Mouse (Mus musculus) inflammation-experienced regulatory T-cells, adult 6 months (primary cell): ENCODE data around the gene Taldo1. TPM values are rescaled to one million over a fixed set of nuclear protein-coding genes. Genes with fewer than 3 reads are reported as not detected.
A peak's percentile ranks its signal among the peaks of the same experiment; 100 is the strongest.

ENCODE experiments used
- ATAC-seq: one replicate; pipeline ENCODE4 v1.8.0; 2017
- polyA plus RNA-seq, 3 experiments: library from polyadenylated mRNA; unstranded; fragments of 100-300 nt; shearing (Covaris generic); gene quantifications; one replicate each; pipeline ENCODE4 v1.2.1; 2017

Gene Taldo1
- 100 to 1,000 TPM; 271 to 329 (median 303) TPM for polyA plus RNA-seq

DNA sequence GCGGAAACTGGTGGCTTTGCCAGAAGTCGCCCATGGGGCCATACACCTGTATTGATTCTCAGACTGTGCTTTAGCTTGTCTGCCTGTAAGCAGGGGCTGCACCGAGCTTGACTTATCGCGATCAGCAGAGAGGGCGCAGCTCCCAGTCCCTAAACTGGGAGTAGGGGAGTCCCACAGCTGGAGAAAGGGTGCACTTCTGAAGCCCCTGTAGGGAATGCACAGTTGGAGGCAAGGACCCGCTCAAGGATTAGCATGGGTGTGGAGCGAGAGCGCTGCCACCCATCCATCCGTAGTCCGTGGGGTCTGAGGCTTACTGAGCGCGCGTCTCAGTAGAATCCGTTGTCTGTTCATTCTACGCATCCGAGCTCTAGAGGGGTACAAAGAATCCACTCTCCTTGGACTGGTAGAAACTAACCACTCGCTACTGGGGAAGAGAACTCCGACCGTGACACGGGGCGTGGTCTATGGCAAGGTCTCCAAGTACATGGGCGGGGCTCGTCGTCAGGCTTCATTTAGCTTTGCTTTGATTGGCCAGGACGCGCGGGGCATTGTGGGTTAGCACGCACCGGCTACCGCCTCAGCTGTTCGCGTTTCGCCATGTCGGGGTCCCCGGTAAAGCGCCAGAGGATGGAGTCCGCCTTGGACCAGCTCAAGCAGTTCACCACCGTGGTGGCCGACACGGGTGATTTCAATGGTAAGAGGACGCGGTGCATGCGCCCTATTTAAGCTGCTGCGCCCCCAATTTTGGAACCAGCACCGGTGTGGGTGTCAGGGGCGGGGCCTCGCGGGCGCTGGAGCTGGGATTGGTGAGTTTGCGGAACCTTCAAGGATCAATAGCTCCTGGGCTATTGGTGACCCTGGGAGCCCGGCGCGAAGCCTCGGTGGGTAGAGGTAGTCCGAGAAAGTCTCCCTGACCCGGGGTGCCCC is at the start of gene Taldo1:
TSS of gene Taldo1 (plus strand) at position 575 of the 927 bp plus-strand sequence.
- peak; percentile 95 for ATAC-seq

DNA sequence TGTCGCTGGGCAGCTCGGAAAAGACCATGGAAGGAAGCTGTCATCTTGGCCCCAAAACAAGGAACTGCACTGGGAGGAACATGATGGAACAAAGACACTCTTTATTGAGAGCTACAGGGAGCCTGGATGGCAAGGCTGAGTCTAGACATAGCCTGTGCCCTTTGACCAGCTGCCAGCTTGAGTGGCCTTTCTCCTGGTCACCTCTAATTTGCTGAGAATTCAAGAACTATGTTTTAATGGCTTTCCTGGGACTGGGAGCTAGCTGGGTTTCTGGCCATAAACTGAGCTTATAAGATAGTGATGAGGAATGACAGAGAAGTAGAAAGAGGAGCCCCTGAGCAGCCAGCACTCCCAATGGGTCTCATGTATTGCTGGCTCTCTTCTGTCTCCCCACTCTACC is 48.8 kb upstream of the Taldo1 start:
- no peak for ATAC-seq

DNA sequence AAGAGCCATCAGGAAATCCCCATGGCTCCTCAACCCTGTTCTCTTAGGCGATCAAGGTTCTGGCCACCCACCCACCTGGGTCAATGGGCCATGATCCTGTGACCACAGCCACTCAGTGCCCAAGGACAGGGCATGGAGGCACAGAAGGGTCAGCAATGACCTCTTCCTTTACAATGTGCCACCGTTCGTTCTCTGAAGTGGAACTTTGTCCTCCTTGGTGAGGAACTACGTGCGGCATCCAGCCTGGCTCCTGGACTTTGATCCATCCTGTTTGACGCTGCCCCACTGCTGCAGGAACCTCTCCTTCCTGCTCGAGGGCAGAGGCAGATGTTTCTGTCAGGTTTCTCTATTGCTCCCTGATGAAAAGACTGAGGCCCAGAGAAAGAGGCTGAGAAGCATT is 48.3 kb upstream of the Taldo1 start:
- no peak for ATAC-seq

DNA sequence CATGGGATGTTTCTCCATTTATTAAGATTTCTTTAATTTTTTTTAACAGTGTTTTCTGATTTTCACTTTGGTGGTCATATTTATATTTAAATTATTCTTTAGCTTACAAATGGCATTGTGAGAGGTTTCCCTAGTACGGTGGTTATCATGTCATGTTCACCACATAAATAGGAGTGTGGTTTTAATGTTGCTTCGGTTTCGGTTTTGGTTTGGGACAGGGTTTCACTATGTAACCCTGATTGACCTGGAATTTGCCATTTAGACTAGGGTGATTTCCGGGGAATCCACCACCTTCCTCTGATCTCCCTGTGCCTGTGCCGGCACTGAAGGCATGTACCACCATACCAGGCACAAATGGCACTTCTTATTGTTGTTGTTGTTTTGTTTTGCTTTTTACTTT is 47.2 kb upstream of the Taldo1 start:
- peak; percentile 92 for ATAC-seq

DNA sequence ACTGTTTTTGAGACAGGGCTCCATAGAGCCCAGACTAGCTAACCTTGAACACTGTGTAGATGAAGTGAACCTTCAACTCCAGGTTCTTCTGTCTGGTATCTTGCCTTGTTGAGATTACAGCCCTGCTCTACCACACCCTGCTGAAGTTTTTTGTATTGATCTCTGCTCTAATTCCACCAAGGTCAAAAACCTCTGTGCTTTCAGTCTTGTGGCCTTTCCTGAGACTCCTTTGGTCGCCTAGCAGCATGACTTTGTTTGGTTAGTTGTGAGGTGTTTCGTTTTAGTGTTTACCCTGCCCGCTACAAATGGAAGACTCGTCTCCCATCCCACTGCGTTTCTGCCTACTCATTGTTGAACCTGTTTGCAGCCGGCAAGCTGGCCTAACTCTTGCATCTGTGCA is 40.9 kb upstream of the Taldo1 start:
- no peak for ATAC-seq

DNA sequence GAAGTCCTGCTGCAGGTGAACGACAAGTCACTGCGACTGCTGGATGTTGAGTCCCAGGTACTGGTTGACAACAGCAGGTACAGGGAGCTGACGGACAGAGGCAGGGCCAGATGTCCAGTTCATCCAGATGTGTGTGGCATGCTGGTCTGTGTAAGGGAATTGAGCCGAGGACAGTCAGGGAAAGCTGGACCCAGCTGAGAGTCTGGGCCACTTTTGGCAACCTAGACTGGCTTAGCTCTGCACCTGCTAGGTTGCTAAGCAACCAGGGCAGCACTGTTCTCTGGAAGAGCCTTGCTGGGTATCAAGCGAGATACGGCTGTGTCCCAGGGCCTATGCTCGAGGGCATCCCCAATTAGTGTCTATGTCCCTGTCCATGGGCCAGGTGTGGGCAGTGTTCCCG is 36.9 kb upstream of the Taldo1 start:
- no peak for ATAC-seq

DNA sequence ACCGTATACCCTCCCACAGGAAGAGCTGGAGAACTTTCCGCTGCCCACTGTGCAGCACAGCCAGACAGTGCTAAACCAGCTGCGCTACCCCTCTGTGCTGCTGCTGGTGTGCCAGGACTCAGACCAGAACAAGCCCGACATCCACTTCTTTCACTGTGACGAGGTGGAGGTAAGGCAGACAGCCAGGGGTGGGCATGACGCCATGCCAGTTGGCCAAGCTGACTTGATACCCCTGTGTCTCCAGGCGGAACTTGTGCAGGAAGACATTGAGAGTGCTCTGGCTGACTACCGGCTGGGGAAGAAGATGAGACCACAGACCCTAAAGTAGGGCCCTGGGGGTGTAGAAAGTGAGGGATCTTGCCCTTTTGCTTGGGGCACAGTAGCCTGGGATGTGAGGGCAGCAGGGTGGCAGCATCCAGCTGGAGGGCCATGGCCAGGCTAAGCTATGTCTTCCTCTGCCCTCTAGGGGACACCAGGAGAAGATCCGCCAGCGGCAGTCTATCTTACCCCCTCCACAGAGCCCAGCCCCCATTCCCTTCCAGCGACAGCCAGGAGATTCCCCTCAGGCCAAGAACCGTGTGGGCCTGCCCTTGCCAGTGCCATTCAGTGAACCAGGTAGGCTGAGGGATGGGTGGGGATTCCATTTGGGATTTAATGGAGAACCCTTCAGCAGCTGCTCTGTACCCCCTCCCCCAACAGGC is 36.2 kb upstream of the Taldo1 start:
- no peak for ATAC-seq

- ATAC-seq = no peak
These were observed 35.0 kb upstream of the Taldo1 start for GRCm38 (mm10) chr7:141356971-141357370.

DNA sequence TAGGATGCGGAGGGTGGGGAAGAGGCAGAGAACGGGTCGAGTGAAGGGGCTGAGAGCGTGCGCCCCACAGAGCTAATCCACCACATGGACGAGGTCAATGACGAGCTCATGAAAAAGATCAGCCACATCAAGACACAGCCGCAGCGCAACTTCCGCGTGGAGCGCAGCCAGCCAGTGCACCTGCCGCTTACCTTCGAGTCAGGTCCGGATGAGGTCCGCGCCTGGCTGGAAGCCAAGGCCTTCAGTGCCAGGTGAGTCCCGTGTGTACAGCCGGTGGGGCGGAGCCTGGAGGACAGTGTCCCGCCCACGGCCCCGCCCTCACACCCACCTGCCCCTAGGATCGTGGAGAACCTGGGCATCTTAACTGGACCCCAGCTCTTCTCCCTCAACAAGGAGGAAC is 30.5 kb upstream of the Taldo1 start:
- ATAC-seq = peak; percentile 28

DNA sequence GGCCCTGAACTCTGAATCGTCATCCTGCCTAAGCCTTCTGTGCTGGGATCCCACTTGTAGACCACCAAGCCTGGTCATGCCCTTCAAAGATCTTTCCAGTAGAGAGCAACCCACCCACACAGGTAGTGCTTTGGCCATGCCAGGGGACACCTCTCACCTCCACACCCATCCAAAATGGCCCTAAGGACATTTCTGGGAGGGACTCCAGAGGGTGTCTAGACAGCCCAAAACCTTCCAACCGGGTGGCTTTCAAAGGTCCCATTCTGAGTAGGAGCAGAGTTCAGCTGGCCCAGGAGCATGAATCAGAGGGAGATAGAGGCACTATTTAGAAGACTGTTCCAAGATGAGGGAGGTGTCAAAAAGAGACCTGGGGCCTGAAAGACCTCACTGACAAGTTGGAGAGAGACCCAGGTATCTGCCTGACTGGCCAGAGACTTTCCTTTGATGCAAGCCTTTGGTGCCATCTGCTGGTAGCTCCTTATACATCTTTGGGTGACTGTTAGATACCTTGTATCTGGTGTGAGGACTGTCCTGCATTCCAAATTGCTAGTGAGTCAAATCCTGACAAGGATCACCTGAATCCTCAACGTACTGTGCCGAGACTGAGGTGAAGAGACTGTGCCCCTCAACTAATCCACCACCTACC is 28.8 kb upstream of the Taldo1 start:
- ATAC-seq = peak; percentile 64

- ATAC-seq = no peak
These were observed 28.3 kb upstream of the Taldo1 start for GRCm38 (mm10) chr7:141363752-141364125.

GRCm38 (mm10) chr7:141364349-141365048 is 27.5 kb upstream of the Taldo1 start:
- no peak for ATAC-seq

DNA sequence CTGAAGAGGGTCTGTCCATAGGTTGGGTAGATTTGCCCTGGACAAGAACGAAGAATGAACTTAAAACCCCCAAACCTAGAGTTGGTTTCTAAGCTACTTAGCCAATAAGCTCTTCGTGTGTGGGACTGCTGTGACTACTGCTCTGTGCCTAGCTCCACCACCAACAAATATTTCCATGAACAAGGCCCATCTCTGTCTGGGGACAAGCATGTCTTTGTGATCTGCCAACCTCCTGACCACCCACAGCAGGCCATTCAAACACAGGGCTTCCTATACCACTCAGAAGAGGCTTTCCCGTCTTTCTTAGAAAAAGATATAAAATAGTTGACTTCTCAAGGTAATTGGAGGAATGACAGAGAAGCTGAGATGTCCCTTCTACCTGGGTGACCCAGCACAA is 27.0 kb upstream of the Taldo1 start:
- no peak for ATAC-seq

GRCm38 (mm10) chr7:141367358-141367757 is 24.6 kb upstream of the Taldo1 start:
- ATAC-seq = no peak

DNA sequence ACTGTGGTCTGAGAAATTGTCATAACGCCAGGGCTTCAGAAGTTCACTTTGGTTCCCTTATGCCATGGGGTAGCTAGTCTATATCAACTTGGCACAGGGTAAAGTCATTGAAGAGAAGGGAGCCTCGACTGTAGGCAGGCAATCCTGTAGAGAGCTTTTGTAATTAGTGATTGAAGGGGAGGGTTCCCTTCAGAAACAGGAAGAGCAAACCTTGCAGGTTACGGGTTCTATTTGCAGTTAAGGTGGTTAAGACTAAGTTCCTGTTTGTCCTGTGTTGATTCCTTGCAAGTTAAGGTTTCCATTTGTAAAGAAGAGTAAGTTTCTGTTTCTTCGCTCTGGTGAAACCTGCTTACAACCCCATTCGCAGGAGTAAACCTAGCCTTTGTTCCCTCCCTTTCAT is 22.1 kb upstream of the Taldo1 start:
- ATAC-seq = no peak

DNA sequence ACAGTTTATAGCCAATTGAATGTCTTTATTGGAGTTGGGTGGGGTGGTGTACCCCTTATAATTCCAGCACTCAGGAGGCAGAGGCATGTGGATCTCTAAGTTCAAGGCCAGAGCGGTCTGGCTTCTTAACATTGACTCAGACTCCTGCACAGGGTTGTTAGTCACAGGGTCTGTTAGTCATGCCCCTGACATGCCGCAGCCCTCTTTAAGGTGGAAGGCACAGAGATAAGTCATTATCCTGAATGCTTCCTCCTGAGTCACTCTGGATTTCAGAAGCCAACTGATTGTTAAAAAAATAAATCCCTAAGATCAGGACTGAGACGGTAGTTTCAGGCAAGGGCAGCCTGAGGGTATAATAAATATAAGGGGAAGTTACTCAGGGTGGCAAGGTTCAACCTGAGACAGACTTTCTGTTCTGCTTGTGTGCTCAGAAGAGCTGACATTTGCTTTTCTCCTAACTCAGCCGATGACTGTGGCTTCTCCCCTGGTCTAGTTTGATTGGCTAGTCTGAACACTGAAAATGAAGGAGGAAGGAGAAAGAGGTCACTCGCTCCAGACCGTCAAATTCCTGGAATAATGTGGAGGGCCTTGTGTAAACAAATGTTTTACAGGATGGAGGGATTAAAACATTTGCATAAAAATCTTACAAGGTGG is 19.9 kb upstream of the Taldo1 start:
- no peak for ATAC-seq

- ATAC-seq = no peak
These were observed 18.4 kb upstream of the Taldo1 start for GRCm38 (mm10) chr7:141373611-141374010.

- ATAC-seq = no peak
These were observed 17.6 kb upstream of the Taldo1 start for GRCm38 (mm10) chr7:141374399-141374798.

- no peak for ATAC-seq
These were observed 12.4 kb upstream of the Taldo1 start for GRCm38 (mm10) chr7:141379584-141379983.

- no peak for ATAC-seq
These were observed 10.7 kb upstream of the Taldo1 start for GRCm38 (mm10) chr7:141381068-141381835.

DNA sequence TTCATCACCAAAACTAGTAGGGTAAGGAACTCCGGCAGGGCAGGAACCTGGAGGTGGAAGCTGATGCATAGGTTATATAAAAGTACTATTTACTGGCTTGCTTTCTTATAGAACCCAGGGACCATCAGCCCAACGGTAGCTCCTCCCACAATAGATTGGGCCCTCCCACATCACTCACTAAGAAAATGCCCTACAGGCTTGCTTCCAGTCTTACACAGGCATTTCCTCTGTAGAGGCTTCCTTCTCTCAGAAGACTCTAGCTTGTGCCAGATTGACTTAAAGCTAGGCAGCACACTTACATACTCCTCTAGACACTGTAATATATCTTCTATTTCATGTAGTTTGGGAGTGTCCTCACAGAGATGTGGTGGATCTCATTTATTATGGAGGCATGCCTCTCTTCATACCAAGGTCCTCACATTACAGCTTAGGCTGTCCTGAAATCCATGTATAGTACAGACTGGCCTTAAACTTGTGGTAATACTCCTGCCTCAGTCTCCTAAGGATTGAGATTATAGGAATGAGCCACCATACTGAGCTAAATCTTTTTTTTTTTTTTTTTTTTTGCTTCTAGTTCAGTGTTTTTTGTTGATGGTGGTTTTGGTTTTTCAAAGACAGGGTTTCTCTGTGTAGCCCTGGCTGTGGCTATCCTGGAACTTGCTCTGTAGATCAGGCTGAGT is 4.1 kb upstream of the Taldo1 start:
- no peak for ATAC-seq
